Mouse (Mus musculus): ENCODE measurements around the gene Tmcc1. TPM values are rescaled to one million over a fixed set of nuclear protein-coding genes. Genes with fewer than 3 reads are reported as not detected.

The Tmcc1 gene
- total and polyA plus RNA-seq, 3 experiments: 9.1 to 30.6 TPM; not detected in 1

DNA sequence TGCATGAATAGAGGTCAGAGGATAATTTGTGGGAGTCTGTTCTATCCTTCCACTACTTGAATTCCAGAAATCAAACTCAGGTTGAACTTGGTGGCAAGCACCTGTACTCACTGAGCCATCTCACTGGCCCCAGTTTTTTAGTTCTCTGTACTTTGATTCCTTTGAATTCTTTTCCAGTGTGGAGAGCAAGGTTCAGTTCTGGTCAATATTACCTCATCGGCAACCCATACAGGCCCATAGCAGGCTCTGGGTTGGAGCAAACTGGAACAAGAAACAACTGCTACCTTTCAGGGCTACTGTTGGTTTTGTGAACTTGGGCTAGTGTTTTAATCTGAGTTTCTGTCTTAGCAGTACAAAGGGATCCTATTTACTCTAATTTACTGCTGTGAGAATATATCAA lies 107.2 kb downstream of the Tmcc1 start:
- no peak for TF ChIP-seq POLR2AphosphoS2 (IDR thresholded peaks at IDR 0.05; ENCODE audit: low read length)
- no peak for TF ChIP-seq TAL1 (IDR thresholded peaks at IDR 0.05; ENCODE audit: low read length)
- no peak for TF ChIP-seq NRF1 (IDR thresholded peaks at IDR 0.05; ENCODE audit: insufficient read depth, low read depth, low read length, poor library complexity, severe bottlenecking)
- no peak for TF ChIP-seq MYC (IDR thresholded peaks at IDR 0.05; ENCODE audit: low read depth, low read length)
- TF ChIP-seq USF2 (IDR thresholded peaks at IDR 0.05; ENCODE audit: borderline replicate concordance in 1 of 2, insufficient read depth in 1 of 2, low read depth in 1 of 2, low read length in 2 of 2): no peak
- TF ChIP-seq ZC3H11A (IDR thresholded peaks at IDR 0.05; ENCODE audit: low read depth, low read length): no peak
- TF ChIP-seq ZMIZ1 (IDR thresholded peaks at IDR 0.05; ENCODE audit: low read depth, low read length): no peak
- no peak for TF ChIP-seq CHD1 (IDR thresholded peaks at IDR 0.05; ENCODE audit: low read depth, low read length)
- no peak for TF ChIP-seq HCFC1 (IDR thresholded peaks at IDR 0.05; ENCODE audit: low read depth, low read length)
- no peak for TF ChIP-seq ZNF384 (IDR thresholded peaks at IDR 0.05; ENCODE audit: low read depth, low read length)
- no peaks in the 10 kb centered on the region; a peak in 1 of 4 replicates for H3K4me1 ChIP-seq (ENCODE audit: control insufficient read depth in 1 of 2, insufficient read depth in 2 of 2, low read length in 2 of 2)
- H3K27me3 ChIP-seq (ENCODE audit: control insufficient read depth in 1 of 2, insufficient read depth in 2 of 2, low read length in 2 of 2): no peaks in the 10 kb centered on the region
- no peak for DNase-seq (ENCODE audit: low read depth, low spot score)
- H3K27ac ChIP-seq (ENCODE audit: control insufficient read depth, low read depth, low read length): no peak overlapping the region
- H3K9ac ChIP-seq (ENCODE audit: control insufficient read depth, low read depth, low read length, poor library complexity, severe bottlenecking): no peak overlapping the region
- H3K79me2 ChIP-seq (ENCODE audit: control insufficient read depth, insufficient read depth, low read length, poor library complexity): no peaks in the 10 kb centered on the region
- no peaks in the 10 kb centered on the region for H3K36me3 ChIP-seq (ENCODE audit: control insufficient read depth in 1 of 2, insufficient read depth in 2 of 2, low read length in 2 of 2)
- H3K4me3 ChIP-seq (ENCODE audit: control insufficient read depth in 1 of 2, insufficient read depth in 1 of 2, low read depth in 2 of 2, low read length in 2 of 2): no peak overlapping the region
- no peaks in the 10 kb centered on the region for H3K9me3 ChIP-seq (replicated peaks; ENCODE audit: insufficient read depth, low read length)

- Histone ChIP-seq H3K9ac (ENCODE audit: control insufficient read depth, low read depth, low read length, poor library complexity, severe bottlenecking) (no peak overlapping the region), H3K9me3 (replicated peaks; ENCODE audit: insufficient read depth, low read length) (no peaks in the 10 kb centered on the region), H3K4me1 (ENCODE audit: control insufficient read depth in 1 of 2, insufficient read depth in 2 of 2, low read length in 2 of 2) (peaks cover 0 to 2% of the 10 kb centered on the region in 2 experiments; a peak in 1 of 4 replicates), H3K27ac (ENCODE audit: control insufficient read depth, low read depth, low read length) (no peak overlapping the region), H3K36me3 (ENCODE audit: control insufficient read depth in 1 of 2, insufficient read depth in 2 of 2, low read length in 2 of 2) (no peaks in the 10 kb centered on the region), H3K27me3 (ENCODE audit: control insufficient read depth in 1 of 2, insufficient read depth in 2 of 2, low read length in 2 of 2) (no peaks in the 10 kb centered on the region), H3K4me3 (ENCODE audit: control insufficient read depth in 1 of 2, insufficient read depth in 1 of 2, low read depth in 2 of 2, low read length in 2 of 2) (no peak overlapping the region), H3K79me2 (ENCODE audit: control insufficient read depth, insufficient read depth, low read length, poor library complexity) (no peaks in the 10 kb centered on the region)
- TF ChIP-seq USF2 (IDR thresholded peaks at IDR 0.05; ENCODE audit: borderline replicate concordance in 1 of 2, insufficient read depth in 1 of 2, low read depth in 1 of 2, low read length in 2 of 2) (no peak), NELFE (IDR thresholded peaks at IDR 0.05; ENCODE audit: low read depth, low read length) (no peak), CHD1 (IDR thresholded peaks at IDR 0.05; ENCODE audit: low read depth, low read length) (no peak), SMC3 (IDR thresholded peaks at IDR 0.05; ENCODE audit: low read depth, low read length) (no peak)
- no peak for DNase-seq (ENCODE audit: low read depth, low spot score)
These were observed 111.0 kb downstream of the Tmcc1 start for GRCm38 (mm10) chr6:116082239-116082638.

- TF ChIP-seq KAT2A (conservative IDR thresholded peaks at IDR 0.05; ENCODE audit: low read depth, low read length) (no peak), MYC (IDR thresholded peaks at IDR 0.05; ENCODE audit: low read depth, low read length) (no peak), POLR2AphosphoS5 (IDR thresholded peaks at IDR 0.05; ENCODE audit: borderline replicate concordance, low read depth, low read length) (no peak), GATA1 (IDR thresholded peaks at IDR 0.05; ENCODE audit: low read depth, low read length) (no peak), CHD2 (IDR thresholded peaks at IDR 0.05; ENCODE audit: low read length) (no peak), ZNF384 (IDR thresholded peaks at IDR 0.05; ENCODE audit: low read depth, low read length) (no peak), ZKSCAN1 (IDR thresholded peaks at IDR 0.05; ENCODE audit: low read depth, low read length) (no peak), CHD1 (IDR thresholded peaks at IDR 0.05; ENCODE audit: low read depth, low read length) (no peak), MXI1 (IDR thresholded peaks at IDR 0.05; ENCODE audit: low read depth, low read length) (no peak), ETS1 (IDR thresholded peaks at IDR 0.05; ENCODE audit: low read depth, low read length) (no peak), MAFK (IDR thresholded peaks at IDR 0.05; ENCODE audit: borderline replicate concordance, low read depth, low read length) (no peak), CTCF (IDR thresholded peaks at IDR 0.05 in 2 of 3, conservative IDR thresholded peaks at IDR 0.05 in 1 of 3; ENCODE audit: control insufficient read depth in 1 of 3, insufficient read depth in 1 of 3, low read depth in 2 of 3, low read length in 3 of 3, poor library complexity in 1 of 3, severe bottlenecking in 1 of 3) (no peak), RAD21 (IDR thresholded peaks at IDR 0.05; ENCODE audit: low read depth, low read length) (no peak), NRF1 (IDR thresholded peaks at IDR 0.05; ENCODE audit: insufficient read depth, low read depth, low read length, poor library complexity, severe bottlenecking) (no peak)
- no peak overlapping the region for H3K27ac ChIP-seq (ENCODE audit: control insufficient read depth, low read depth, low read length)
- H3K4me3 ChIP-seq (ENCODE audit: control insufficient read depth in 1 of 2, insufficient read depth in 1 of 2, low read depth in 2 of 2, low read length in 2 of 2): no peak overlapping the region
- peaks cover 0 to 2% of the 10 kb centered on the region in 2 experiments; a peak in 1 of 4 replicates for H3K4me1 ChIP-seq (ENCODE audit: control insufficient read depth in 1 of 2, insufficient read depth in 2 of 2, low read length in 2 of 2)
- no peak overlapping the region for H3K9ac ChIP-seq (ENCODE audit: control insufficient read depth, low read depth, low read length, poor library complexity, severe bottlenecking)
- DNase-seq (ENCODE audit: low read depth, low spot score): no peak
- H3K36me3 ChIP-seq (ENCODE audit: control insufficient read depth in 1 of 2, insufficient read depth in 2 of 2, low read length in 2 of 2): no peaks in the 10 kb centered on the region
- no peaks in the 10 kb centered on the region for H3K9me3 ChIP-seq (replicated peaks; ENCODE audit: insufficient read depth, low read length)
- H3K27me3 ChIP-seq (ENCODE audit: control insufficient read depth in 1 of 2, insufficient read depth in 2 of 2, low read length in 2 of 2): no peaks in the 10 kb centered on the region
- no peaks in the 10 kb centered on the region for H3K79me2 ChIP-seq (ENCODE audit: control insufficient read depth, insufficient read depth, low read length, poor library complexity)
These were observed 111.9 kb downstream of the Tmcc1 start for GRCm38 (mm10) chr6:116081375-116081774.

Data from MEL (cell line).